Mouse (Mus musculus) layer of hippocampus, postnatal 14 days (tissue): Measurements from ENCODE around the gene Padi4. TPM values are rescaled to one million over a fixed set of nuclear protein-coding genes. Genes with fewer than 3 reads are reported as not detected.

Source experiments
- DNase-seq, 2 experiments: peaks; one replicate each; pipeline ENCODE4 v3.0.0; 2021 to 2022; ENCODE audit warnings: low spot score in 2 of 2, mixed read lengths in 1 of 2
- long read RNA-seq, 2 experiments: library from polyadenylated mRNA; stranded (forward); transcript quantifications; one replicate each; pipeline ENCODE4 v2.0.0; 2021
- total RNA-seq, 2 experiments: library from RNA; stranded (reverse); gene quantifications; 2 replicates each; pipeline ENCODE4 v1.2.3; 2021

Padi4 gene
- not detected for total RNA-seq
- long read RNA-seq, experiment 1, result 0 reads
- long read RNA-seq, experiment 2, partial matches to known transcripts, result 0 of 1 reads
- long read RNA-seq, experiment 2, other reads (novel, unspliced or antisense), result 1 of 1 reads

DNA sequence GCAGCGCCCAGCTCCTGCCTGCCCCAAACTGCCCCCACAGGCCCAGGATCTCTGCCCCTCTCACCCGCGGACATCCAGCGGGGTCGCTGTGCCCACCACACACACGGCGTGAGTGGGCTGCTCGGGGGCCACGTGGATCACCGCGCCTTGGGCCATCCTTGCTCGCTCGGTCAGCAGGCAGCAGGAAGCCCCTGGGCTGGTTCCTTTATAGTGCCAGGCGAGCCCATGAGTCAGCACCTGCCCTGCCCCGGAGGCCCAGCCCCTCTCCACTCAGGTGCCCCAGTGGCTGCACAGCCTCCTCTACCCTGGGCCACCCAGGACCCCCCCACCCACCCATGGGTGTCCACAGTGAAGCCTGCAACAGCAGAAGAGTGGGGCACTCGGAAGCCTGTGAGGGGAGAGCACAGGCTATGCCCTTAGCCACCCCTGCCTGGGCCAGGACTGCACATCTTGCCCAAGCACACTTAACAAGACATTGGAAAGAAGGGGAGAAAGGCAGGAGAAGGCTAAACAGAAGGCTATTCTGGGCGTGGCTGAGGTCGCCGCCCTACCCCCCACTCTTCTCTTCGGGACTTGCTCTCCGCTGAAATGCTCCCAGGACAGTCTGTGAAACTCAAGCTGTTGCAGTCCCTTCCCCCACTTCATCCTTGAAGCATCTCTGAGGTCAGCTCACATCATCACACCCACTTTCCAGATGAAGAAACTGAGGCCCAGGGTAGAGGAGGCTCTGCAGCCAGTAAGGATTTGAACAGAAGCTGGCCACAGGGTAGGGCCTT, at the start of gene Padi4:
Padi4 (minus strand) TSS at position 212 of the 776 bp plus-strand sequence.
- no peak for DNase-seq

DNA sequence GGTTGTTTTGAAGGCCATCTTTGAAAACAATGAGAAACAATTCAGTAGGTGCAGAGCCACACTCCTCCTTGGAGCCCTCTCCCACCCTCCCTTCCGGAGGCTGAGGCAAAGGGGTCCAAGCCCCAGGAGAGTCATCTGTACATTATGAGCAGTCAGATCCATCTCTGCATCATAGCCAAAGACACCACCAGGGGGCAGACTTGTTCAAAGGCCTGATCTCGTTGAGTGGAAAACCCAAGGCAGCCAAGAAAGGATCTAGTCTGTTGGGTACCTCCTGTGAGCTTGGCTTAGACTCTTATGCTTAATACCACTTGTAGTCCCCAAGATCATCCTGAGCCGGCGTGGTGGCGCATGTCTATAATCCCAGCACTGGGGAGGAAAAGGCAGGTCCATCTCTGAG, 48.0 kb upstream of the Padi4 start:
- peak; percentile 58 to 65 for DNase-seq

DNA sequence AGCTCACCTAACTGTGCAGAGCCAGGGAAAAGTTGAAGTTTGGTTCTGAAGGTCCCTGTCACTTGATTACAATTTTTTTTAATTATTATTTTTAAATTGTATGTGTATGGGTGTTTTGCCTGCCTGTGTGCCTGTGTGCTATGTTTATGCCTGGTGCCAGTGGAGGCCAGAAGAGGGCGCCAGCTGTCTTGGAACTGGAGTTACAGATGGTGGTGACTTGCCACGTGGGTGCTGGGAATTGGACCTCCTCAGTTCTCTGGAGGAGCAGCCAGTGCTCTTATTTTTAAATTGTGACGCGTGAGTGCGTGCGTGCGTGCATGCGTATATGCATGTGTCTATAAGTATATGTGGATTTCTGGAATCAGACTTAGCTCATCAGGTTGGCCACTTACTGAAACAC, 43.4 kb upstream of the Padi4 start:
- DNase-seq, result no peak

GRCm38 (mm10) chr4:140815996-140816917, 42.2 kb upstream of the Padi4 start:
- no peak for DNase-seq

DNA sequence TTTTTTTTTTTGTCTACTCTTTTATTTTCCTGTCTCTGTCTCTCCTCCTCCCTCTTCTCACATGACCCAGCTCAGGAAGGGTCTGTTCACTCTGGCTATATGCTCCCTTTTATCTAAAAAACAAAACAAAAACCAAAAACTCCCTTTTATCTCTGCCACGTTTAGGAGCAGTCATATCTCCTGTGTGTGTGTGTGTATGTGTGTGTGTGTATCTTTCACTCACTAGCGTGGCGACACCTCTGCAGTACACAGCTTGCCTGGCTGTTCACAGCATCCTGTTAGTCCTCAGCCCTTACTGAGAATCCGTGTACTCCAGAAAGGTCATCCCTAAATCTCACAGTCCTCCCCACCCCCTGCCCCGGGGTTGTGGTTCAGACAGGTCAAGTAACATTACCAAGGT, 41.5 kb upstream of the Padi4 start:
- no peak for DNase-seq

DNA sequence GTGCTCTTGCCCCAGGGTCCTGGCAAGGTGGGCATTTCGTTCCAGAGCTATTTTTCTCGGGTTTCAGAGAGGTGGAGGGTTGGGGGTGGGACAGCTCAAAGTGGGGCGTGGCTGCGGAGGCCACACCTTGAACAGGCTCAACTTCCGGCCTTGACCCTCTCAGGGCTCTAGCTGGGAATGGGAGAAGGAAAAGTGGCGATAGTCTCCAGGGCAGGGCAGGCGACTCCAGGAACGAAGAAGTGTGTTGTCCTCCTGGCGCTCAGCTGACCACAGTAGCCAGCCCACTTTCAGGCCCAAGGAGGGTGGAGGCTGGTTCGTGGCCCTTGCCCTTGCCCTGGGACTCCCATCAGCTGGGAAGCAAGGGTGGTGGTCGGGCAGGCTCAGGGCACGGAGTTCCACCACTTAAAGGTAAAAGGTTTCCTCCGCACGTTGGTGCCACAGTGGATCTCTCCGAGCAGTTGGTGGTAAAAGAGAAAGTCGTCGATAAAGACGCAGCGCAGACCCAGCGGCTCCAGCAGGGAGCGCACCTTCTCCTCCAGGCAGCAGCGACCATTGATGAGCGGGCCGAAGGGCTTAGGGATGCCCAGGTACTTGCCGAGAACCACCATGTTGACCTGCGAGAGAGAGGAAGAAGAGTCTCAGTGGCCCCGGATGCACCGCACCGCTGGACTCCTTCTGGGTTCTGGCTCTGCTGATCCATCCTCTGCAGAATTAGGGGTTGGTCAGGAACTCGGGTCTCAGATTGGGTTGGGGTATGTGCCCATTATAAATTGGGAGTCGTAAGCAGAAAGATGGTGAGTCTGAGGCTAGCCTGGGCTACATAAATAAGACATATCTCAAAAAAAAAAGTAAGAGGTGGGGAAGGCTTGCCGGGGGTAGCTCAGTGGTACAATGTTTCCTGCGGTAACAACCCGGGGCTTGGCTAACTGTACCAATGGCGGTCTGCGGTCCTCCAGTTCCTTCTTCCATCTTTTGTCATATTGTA, 40.5 kb upstream of the Padi4 start:
- no peak for DNase-seq

DNA sequence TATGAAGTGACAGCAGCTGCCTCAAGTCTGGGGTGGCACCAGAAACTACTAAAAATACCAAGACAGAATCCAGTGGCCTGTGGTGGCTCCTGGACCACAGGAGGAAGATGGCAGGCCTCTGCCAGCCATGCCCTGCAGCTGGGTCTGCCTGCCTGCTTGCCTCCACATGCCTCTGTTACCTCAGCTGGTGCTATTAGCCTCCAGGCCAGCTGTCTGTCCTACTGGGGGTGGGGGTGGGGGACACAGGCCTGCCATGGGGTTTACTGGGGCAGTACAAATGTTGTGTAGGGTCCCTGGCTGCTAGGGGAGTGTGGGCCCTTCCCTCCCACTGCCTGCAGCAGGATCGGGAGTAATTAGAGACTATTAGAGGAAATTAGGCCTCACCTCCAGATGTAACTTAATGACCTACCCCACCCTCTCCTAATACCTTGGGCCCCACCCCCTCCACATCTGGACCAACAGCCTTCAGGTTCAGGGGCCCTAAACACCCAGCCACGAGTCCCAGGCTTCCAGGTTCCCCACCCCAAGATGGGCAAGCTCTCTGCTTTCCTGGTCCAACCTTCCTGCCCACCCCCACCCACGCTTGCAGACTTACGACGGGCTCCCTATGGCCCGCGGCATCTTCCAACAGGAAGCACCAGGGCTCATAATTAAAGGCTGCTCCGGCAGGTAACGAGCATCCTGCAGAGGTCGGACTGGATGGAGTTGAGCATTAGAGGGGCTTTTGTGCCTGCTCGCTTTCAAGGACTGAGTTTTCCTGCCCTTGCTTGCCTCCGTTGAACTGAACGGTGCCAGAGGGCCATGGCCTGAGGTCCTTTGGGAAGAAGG, 39.5 kb upstream of the Padi4 start:
- DNase-seq, result no peak

DNA sequence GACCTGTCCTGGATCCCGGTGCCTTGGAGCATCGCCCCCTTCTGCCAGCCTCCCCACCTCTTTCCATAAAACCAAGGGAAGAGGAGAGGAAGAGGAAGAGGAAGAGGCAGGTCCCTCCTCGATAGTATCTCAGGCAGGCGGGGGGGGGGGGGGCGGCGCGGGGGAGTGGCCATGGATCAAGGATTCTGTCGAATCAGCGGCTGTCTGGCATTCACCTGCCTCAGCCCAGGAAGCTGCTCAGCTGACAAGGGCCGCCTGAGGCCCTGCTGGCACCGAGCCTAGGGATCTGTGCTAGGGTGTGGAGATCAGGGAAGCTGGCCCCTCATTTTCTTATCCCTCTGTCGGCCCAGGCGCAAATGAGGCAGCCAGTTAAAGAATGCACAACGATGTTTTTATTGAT, 38.6 kb upstream of the Padi4 start:
- no peak for DNase-seq

- no peak for DNase-seq
These were observed 38.2 kb upstream of the Padi4 start for GRCm38 (mm10) chr4:140812191-140812590.

DNA sequence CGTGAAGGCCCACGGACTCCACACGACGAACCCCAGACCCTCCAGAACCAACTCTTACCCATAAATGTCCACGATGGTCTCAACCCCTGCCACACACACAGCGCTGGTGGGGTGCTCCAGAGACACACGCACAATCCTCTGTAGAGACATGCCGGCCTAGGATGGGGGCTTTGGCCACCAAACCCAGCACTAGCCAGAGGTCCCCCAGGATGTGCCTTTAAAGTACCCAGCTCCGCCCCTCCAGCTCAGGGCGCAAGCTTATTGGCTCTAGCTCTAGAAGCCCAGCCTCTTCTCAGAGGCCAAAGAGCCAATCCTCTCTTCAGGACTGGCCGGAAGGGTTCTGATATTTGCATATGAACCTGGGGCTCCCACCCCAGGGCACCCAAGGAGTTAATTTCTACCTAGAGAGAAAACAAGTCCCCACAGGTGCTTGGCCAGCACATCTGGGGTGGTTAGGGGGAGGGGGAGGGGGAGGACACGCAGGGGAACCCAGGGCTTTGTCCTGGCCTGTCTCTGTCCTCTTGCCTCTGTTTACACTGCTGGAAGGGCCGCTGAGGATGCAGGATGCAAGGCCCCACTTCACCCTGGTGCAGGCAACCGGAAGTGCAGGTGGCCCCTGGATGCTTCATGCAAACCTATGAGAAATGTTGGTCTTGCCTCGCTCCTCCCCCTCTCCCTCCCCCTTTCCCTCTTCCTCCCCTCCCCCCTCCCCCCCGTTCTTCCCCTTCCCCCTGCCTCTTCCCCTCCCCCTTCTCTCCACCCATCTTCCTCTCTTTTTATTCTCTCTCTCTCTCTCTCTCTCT, 36.6 kb upstream of the Padi4 start, which contains the start of gene Padi3:
Padi3 (minus strand) TSS at position 191 of the 803 bp plus-strand sequence.
- DNase-seq, result no peak

DNA sequence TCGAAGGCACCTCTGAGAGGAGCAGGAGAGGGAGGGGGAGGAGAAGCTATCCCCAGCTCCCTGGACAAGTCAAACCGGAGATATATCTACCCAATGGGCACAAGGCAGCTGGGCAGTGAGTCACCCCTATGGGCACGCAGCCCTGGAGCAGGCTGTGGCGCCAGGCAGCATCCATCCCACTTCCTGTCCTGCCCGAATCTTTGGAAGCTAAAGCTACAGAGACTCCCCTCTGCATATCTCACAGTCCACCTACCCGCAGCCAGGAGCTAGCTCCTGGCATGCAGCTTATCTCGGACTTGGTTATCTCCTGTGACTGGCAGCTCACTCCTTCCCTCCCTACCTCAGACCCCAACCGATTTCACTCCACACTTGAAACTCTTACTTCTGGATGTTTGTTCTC, 35.1 kb upstream of the Padi4 start:
- no peak for DNase-seq

GRCm38 (mm10) chr4:140804601-140805000, 30.6 kb upstream of the Padi4 start:
- no peak for DNase-seq

- no peak for DNase-seq
These were observed 27.3 kb upstream of the Padi4 start for GRCm38 (mm10) chr4:140801364-140801763.

DNA sequence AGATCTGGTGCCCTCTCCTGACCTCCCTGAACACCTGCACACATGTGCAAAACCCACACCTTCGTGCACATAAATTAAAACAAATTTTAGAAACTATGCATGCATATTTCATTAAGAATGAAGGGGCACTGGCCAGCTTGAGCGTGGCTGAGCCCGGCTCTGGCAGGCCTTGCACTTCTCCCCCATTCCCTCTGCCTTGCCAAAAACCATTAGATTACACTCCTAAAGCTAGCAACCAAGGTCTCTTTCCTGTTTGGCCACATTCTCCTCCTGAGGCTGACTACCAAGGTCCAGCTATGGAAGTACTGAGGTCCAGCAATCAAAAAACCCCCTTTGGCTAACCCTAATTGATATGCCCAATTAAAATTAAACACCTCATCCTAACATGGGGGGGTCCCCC, 22.8 kb upstream of the Padi4 start:
- DNase-seq, result no peak

DNA sequence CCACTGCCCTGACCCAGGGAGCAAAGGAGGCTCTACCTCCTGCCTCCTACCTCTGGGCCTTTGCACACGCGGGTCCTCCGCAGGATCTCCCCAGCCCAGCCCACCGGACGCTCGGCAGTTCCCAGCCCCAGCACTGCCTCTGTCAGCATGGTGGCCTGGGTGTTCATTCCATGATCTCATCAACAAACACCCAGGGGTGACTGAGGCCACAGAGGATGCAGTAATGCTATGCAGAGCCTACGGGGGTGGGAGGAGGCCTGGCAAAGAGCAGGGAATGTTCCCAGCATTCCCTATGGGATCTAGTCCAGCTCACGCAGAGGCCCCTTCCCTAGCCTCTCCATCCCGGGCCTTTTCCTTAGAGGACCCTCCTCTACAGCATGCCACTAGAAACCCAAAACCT, 20.6 kb upstream of the Padi4 start:
- DNase-seq, result no peak

DNA sequence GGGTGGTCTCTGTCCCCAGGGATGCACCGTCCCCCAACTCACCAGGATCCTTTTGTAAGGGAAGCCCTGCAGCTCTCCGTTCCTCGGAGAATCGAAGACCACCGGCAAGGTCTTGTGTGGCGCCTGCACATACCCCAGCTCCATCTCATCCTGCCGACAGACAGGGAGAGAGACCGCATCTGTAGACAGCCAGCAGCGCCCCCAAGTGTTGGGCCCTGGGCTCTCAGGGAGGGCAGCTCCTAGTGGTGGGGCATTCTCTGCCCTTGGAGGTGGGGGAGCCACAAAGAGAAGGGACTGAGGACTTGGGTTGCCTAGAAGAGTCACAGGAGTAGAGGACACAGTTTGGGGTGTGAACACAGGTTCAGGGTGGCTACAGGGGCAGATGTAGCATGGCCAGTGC, 19.8 kb upstream of the Padi4 start:
- no peak for DNase-seq

- DNase-seq, result no peak
These were observed 18.5 kb upstream of the Padi4 start for GRCm38 (mm10) chr4:140792584-140792983.

- no peak for DNase-seq
These were observed 17.0 kb upstream of the Padi4 start for GRCm38 (mm10) chr4:140791071-140791470.

- DNase-seq, result no peak
These were observed 15.9 kb upstream of the Padi4 start for GRCm38 (mm10) chr4:140789983-140790382.
